Mouse (Mus musculus) lung, postnatal 0 days (tissue): ENCODE results near the gene Ptges3.

Experiments
- CTCF ChIP-seq: IDR thresholded peaks from 2 replicates; pipeline ENCODE4 v1.5.1; 2016; ENCODE audit warnings: antibody characterized with exemption, mild to moderate bottlenecking
- EP300 ChIP-seq: IDR thresholded peaks from 2 replicates; pipeline ENCODE4 v1.6.1; 2016; ENCODE audit warnings: antibody characterized with exemption, mild to moderate bottlenecking, control low read depth

GRCm38 (mm10) chr10:128082880-128083421 is 24.2 kb downstream of the Ptges3 start, which contains the start of gene Atp5b:
- TF ChIP-seq CTCF = no peak
- peak; percentile 99 for TF ChIP-seq EP300
